Comparison of ENCODE assay signal across 30 mouse cellular contexts in genomic region chr8:120747286-120747685, GRCm38 (mm10). TPM values are rescaled to one million over a fixed set of nuclear protein-coding genes. Genes with fewer than 3 reads are reported as not detected.
DNase-seq lines count a peak whose midpoint lies in the region; ATAC-seq and TF ChIP-seq lines count a peak whose summit lies in the region.
"Had no signal": no experiment of that assay in that cellular context is flagged by ENCODE, and none has a peak within 500 bp of the region (broad histone marks: within the 10 kb centered on the region; RNA-seq: fewer than 3 reads in every experiment).

No protein-coding gene starts in this region.

- TF ChIP-seq CTCF in kidney, adult 2 months (conservative IDR thresholded peaks at IDR 0.05; ENCODE audit: insufficient read depth, insufficient read length, low read depth, low read length), result no peak
- no peak for TF ChIP-seq CTCF in midbrain, postnatal 0 days (IDR thresholded peaks at IDR 0.05)

- ATAC-seq in midbrain, postnatal 0 days (ENCODE audit: low FRiP score), result no peak
- ATAC-seq in neutrophil, adult 5-6 weeks (ENCODE audit: extremely low read depth, insufficient number of reproducible peaks, low FRiP score, poor library complexity, severe bottlenecking), result peak; percentile 32
- ATAC-seq: forebrain, embryonic 14.5 days; hindbrain, embryonic 16.5 days; intestine, embryonic 15.5 days; liver, embryonic 12.5 days; lung, postnatal 0 days; midbrain, embryonic 13.5 days had no signal

- peak; percentile 54 to 66 for DNase-seq in cerebellum, postnatal 10 days
- DNase-seq in cerebellum, adult 8-10 months, result no peak
- DNase-seq in kidney, adult 2 months, result peak; percentile 57
- no peak for DNase-seq in kidney, postnatal 10 days
- DNase-seq in midbrain, postnatal 0 days (ENCODE audit: low spot score), result peak; percentile 19
- DNase-seq in midbrain, embryonic 10.5 days (ENCODE audit: low spot score), result no peak
- no peak for DNase-seq in urinary bladder, adult 2 months (ENCODE audit: low spot score)
- DNase-seq: adrenal gland, adult 2 months; adrenal gland, postnatal 36 days; cerebellum, adult 2 months; cerebellum, postnatal 36 days; heart, postnatal 14 days; layer of hippocampus, adult 9-11 months; lung, adult 18-20 months; lung, postnatal 4 days; retina, postnatal 1 day; right cerebral cortex, postnatal 14 days; thymus, postnatal 14 days had no signal

- H3K36me3 ChIP-seq in kidney, adult 2 months (ENCODE audit: control insufficient read depth, insufficient read depth, low read length), result no peaks in the 10 kb centered on the region
- no peaks in the 10 kb centered on the region for H3K36me3 ChIP-seq in midbrain, postnatal 0 days (ENCODE audit: insufficient read depth, low read length)
- no peaks in the 10 kb centered on the region for H3K36me3 ChIP-seq in midbrain, embryonic 10.5 days
- H3K36me3 ChIP-seq: embryonic facial prominence, embryonic 12.5 days; hindbrain, embryonic 10.5 days; intestine, embryonic 15.5 days; limb, embryonic 13.5 days; liver, embryonic 12.5 days; midbrain, embryonic 13.5 days; stomach, embryonic 15.5 days had no signal

- H3K9ac ChIP-seq in midbrain, postnatal 0 days (replicated peaks; ENCODE audit: low read length, poor library complexity, severe bottlenecking), result no peak overlapping the region
- H3K9ac ChIP-seq: embryonic facial prominence, embryonic 12.5 days; intestine, embryonic 15.5 days; limb, embryonic 13.5 days; liver, embryonic 12.5 days; midbrain, embryonic 13.5 days; stomach, embryonic 15.5 days had no signal

- H3K4me1 ChIP-seq in kidney, adult 2 months (ENCODE audit: control insufficient read depth, insufficient read depth, low read length), result peaks cover 35% of the 10 kb centered on the region
- no peaks in the 10 kb centered on the region for H3K4me1 ChIP-seq in midbrain, postnatal 0 days (ENCODE audit: insufficient read depth, low read length)
- peaks cover 48% of the 10 kb centered on the region for H3K4me1 ChIP-seq in midbrain, embryonic 10.5 days
- H3K4me1 ChIP-seq: midbrain, embryonic 13.5 days had no signal

- no peak overlapping the region for H3K27ac ChIP-seq in kidney, adult 2 months (ENCODE audit: insufficient read depth, low read depth, low read length)
- H3K27ac ChIP-seq in midbrain, postnatal 0 days (ENCODE audit: low read depth, low read length), result no peak overlapping the region
- H3K27ac ChIP-seq in midbrain, embryonic 10.5 days (replicated peaks), result no peak overlapping the region
- H3K27ac ChIP-seq: embryonic facial prominence, embryonic 12.5 days; hindbrain, embryonic 10.5 days; intestine, embryonic 15.5 days; limb, embryonic 13.5 days; liver, embryonic 12.5 days; midbrain, embryonic 13.5 days; stomach, embryonic 15.5 days had no signal

- WGBS in kidney, adult 2 months, result 49% methylated on average over 7 of the region's 7 CpGs
- 81% methylated on average over 7 of the region's 7 CpGs for WGBS in midbrain, postnatal 0 days
- 76% methylated on average over 7 of the region's 7 CpGs for WGBS in midbrain, embryonic 10.5 days

- H3K9me3 ChIP-seq in midbrain, postnatal 0 days (ENCODE audit: low read length), result no peaks in the 10 kb centered on the region
- H3K9me3 ChIP-seq in midbrain, embryonic 10.5 days (replicated peaks), result no peaks in the 10 kb centered on the region
- H3K9me3 ChIP-seq: embryonic facial prominence, embryonic 12.5 days; hindbrain, embryonic 10.5 days; intestine, embryonic 15.5 days; limb, embryonic 13.5 days; liver, embryonic 12.5 days; megakaryocyte, embryonic 14.5 days; midbrain, embryonic 13.5 days; stomach, embryonic 15.5 days had no signal

- no peak overlapping the region for H3K4me2 ChIP-seq in midbrain, postnatal 0 days (ENCODE audit: low read depth, low read length, poor library complexity, severe bottlenecking)
- H3K4me2 ChIP-seq: embryonic facial prominence, embryonic 12.5 days; intestine, embryonic 15.5 days; limb, embryonic 13.5 days; liver, embryonic 12.5 days; midbrain, embryonic 13.5 days; stomach, embryonic 15.5 days had no signal

- no peaks in the 10 kb centered on the region for H3K27me3 ChIP-seq in kidney, adult 2 months (replicated peaks; ENCODE audit: control insufficient read depth, insufficient read depth, low read length)
- H3K27me3 ChIP-seq in midbrain, postnatal 0 days (ENCODE audit: insufficient read depth, low read length), result no peaks in the 10 kb centered on the region
- H3K27me3 ChIP-seq in midbrain, embryonic 10.5 days (ENCODE audit: low read depth, poor library complexity, severe bottlenecking), result peaks cover 28% of the 10 kb centered on the region
- H3K27me3 ChIP-seq: embryonic facial prominence, embryonic 12.5 days; intestine, embryonic 15.5 days; liver, embryonic 12.5 days; megakaryocyte, embryonic 14.5 days; midbrain, embryonic 13.5 days; stomach, embryonic 15.5 days had no signal

- H3K4me3 ChIP-seq in kidney, adult 2 months (ENCODE audit: insufficient read depth, low read depth, low read length), result no peak overlapping the region
- H3K4me3 ChIP-seq in midbrain, postnatal 0 days (ENCODE audit: low read depth, low read length), result no peak overlapping the region
- H3K4me3 ChIP-seq in midbrain, embryonic 10.5 days, result no peak overlapping the region
- H3K4me3 ChIP-seq: embryonic facial prominence, embryonic 12.5 days; hindbrain, embryonic 10.5 days; intestine, embryonic 15.5 days; limb, embryonic 13.5 days; liver, embryonic 12.5 days; midbrain, embryonic 13.5 days; stomach, embryonic 15.5 days had no signal

- TF ChIP-seq POLR2A in kidney, adult 2 months (IDR thresholded peaks at IDR 0.05; ENCODE audit: low read depth, low read length), result no peak

RNA-seq across cellular contexts. Expression of gene Irf8, which starts 11.1 kb away (rescaled TPM):
- polyA plus RNA-seq in kidney, adult 2 months (2012; rRNA removed), result 12.3 and 16.7 TPM in 2 replicates
- total RNA-seq in midbrain, postnatal 0 days (2014; rRNA removed), result 3.2 and 3.5 TPM in 2 replicates
- 5.0 and 5.7 TPM in 2 replicates for polyA plus RNA-seq in midbrain, postnatal 0 days (2015; fragmentation: Nextera tagmentation; extraction: Ambion mirVana)
- 6.9 and 7.6 TPM in 2 replicates for polyA plus RNA-seq in midbrain, embryonic 10.5 days (2016; fragmentation: Nextera tagmentation; extraction: Ambion mirVana)
- total RNA-seq in neutrophil, adult 5-6 weeks (2017), result 139 and 159 TPM in 2 replicates
- 12.4 and 18.2 TPM in 2 replicates for polyA plus RNA-seq in urinary bladder, adult 2 months (2012; rRNA removed)

Comparison
In these comparisons a context has a peak if more than half of its experiments do, and no peak if none do; other contexts are left out.
1. DNase-seq: peak in cerebellum, postnatal 10 days (2 of 2), kidney, adult 2 months (single experiment) and midbrain, postnatal 0 days (single experiment); none in cerebellum, adult 8-10 months (single experiment), kidney, postnatal 10 days (single experiment), midbrain, embryonic 10.5 days (single experiment) and urinary bladder, adult 2 months (single experiment).